Comparison of ENCODE assay signal across 1 mouse cellular context in the genomic region with DNA sequence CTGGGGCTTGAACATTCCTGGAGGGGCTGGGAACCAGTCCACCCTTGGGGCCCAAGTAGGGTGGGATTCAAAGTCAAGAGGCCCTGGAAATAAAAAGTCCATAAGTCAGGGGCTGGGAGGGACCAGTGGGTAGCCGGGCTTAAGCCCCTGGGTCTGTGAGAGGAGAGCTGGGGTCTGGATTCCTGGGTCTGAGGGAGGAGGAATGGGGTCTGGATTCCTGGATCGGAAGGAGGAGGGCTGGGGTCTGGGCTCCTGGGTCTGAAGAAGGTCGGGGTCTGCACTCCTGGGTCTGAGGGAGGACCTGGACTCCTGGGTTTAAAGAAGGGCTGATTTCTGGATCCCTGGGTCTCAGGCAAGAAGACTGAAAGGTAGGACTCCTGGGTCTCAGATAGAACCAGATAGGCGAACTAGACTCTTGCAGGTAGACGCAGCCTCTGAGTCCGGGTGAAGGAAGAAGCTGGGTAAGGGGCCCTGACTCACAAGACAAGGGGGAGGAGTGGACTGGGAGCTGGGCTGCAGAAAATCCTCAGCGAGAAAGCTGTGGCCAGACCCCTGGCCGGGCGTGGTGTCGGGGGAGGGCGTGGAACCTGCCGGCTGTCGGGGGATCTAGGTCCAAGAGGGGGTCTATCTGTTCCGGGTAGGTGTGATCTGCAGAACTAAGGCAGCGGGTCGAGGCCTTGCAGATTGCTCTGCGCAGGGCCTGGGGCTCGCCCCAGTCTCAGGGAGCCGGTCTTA.
TF ChIP-seq lines count a peak whose summit lies in the region.

No protein-coding gene starts in this region.

TF ChIP-seq in CH12.LX, 34 proteins besides CTCF, POLR2A, EP300 and RAD21:
- TF ChIP-seq TBP (conservative IDR thresholded peaks at IDR 0.05; ENCODE audit: low read depth, low read length) (no peak), CHD2 (IDR thresholded peaks at IDR 0.05; ENCODE audit: low read length) (no peak), CHD1 (IDR thresholded peaks at IDR 0.05; ENCODE audit: low read depth, low read length) (no peak), PAX5 (IDR thresholded peaks at IDR 0.05; ENCODE audit: low read length) (no peak)
